Mouse (Mus musculus) left cerebral cortex, adult 9 months (tissue): Measurements from ENCODE around the gene Map4k2.
A peak's percentile ranks its signal among the peaks of the same experiment; 100 is the strongest.

Experiments used
- DNase-seq, 2 experiments: peaks; one replicate each; pipeline ENCODE4 v3.0.0; 2022; ENCODE audit warnings: low spot score in 2 of 2

The Map4k2 gene

GRCm38 (mm10) chr19:6346023-6346422 lies 5.1 kb downstream of the Map4k2 start:
- DNase-seq: no peak

- no peak for DNase-seq
Observed at GRCm38 (mm10) chr19:6346661-6347060, 5.7 kb downstream of the Map4k2 start.

DNA sequence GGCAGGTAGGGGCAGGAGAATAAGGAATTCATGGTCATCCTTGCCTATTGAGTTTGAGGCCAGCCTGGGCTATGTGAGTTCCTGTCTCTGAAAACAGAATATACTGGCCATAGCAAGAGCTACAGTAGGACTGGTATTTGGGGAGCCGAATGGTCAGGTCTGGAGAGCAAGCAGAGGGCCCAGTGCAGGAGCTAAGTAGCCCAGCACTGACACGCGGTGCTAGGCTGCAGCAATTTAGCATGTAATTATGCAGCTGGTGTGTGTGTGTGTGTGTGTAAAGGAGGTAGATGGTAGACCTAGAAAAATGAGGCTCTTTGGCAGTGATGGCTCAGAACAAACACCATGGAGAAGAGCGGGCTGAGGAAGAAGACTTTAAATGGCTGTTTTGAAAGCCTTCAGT lies 6.7 kb downstream of the Map4k2 start:
- no peak for DNase-seq

DNA sequence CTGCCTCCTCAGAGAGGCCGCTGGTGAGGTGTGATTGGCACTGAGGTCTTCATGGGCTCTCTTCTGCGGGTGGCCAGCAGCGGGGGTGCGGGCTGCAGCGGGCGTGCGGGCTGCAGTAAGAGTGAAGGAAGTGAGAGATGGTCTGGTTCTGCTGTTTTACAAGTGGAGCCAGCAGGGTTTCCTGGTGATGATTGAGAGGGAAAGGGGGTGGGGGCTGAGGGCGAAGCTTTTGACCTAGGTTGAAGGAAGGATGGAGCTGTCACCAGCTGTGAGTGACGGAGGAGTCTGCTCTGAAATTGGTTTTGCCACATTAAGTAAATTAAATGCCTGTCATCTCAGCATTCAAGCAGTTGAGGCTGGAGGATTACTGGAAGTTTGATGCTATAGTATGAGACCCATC lies 7.8 kb downstream of the Map4k2 start:
- DNase-seq: no peak

GRCm38 (mm10) chr19:6349215-6349983 lies 8.5 kb downstream of the Map4k2 start:
- DNase-seq: no peak

GRCm38 (mm10) chr19:6351431-6352106 lies 10.6 kb downstream of the Map4k2 start:
- no peak for DNase-seq

DNA sequence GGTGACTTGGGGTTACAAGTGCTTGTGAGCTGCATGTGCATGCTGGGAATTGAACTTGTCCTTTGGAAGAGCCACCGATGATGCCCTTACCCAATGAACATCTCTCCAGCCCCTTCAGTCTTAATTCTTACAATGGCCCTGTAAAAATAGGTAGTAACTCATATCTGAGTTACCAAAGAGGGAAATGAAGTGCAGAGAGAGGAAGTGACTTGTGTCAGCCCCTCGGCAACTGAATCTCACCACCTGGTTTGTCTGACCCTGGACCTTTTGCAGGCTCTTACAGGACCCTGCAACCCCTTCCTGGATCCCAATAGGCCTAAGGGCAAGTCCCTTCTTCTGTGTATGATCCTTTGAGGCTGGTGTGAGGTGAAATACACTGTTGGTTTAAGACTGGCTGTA lies 11.2 kb downstream of the Map4k2 start:
- DNase-seq: no peak

- DNase-seq: no peak
Observed at GRCm38 (mm10) chr19:6354030-6354429, 13.1 kb downstream of the Map4k2 start.

GRCm38 (mm10) chr19:6361291-6361690 lies 20.4 kb downstream of the Map4k2 start:
- no peak for DNase-seq

GRCm38 (mm10) chr19:6363091-6363410 lies 22.1 kb downstream of the Map4k2 start:
- DNase-seq: no peak

- DNase-seq: peak; percentile 100
Observed at GRCm38 (mm10) chr19:6363411-6364240, 22.7 kb downstream of the Map4k2 start, which contains the start of gene Sf1. Gene Sf1 (plus strand): TSS chr19:6363690.

DNA sequence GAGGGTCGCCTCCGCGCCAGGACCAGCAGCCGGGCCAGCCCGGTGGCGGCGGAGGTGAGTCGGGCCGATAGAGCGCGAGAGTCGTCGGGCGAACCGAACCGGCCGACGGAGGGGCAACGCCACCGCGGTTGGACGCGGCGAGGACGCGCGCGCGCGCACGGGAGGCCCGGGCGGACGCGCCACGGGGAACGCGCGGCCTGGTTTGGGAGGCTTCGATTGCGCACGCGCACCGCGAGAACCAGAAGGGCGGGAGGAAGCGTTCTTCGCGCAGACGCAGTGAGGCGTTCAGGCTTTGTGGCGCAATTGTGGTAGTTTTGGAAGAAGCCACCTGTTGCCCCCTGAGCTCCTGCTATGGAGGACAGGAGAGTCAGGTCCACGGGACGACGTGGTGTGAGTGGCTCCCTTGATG lies 23.4 kb downstream of the Map4k2 start:
- peak; percentile 74 to 91 for DNase-seq

GRCm38 (mm10) chr19:6364842-6365241 lies 23.9 kb downstream of the Map4k2 start:
- no peak for DNase-seq

- no peak for DNase-seq
Observed at GRCm38 (mm10) chr19:6370175-6370574, 29.2 kb downstream of the Map4k2 start.

GRCm38 (mm10) chr19:6372433-6372832 lies 31.5 kb downstream of the Map4k2 start:
- no peak for DNase-seq

GRCm38 (mm10) chr19:6373539-6374400 lies 32.8 kb downstream of the Map4k2 start:
- peak in 1 of 2 experiments; percentile 73 for DNase-seq

DNA sequence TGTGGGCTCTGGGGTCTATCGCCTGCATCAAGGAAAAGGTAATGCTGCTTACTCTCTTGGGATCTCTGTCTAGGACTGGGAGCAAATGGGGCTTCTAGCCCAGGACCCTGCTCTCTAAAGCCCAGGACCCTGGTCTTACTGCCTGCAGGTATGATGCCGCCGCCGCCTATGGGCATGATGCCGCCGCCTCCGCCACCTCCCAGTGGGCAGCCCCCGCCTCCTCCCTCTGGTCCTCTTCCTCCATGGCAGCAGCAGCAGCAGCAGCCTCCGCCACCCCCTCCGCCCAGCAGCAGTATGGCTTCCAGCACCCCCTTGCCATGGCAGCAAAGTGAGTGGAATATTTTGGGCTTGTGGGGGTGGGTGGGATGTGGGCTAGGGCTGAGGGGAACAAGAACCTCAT lies 33.6 kb downstream of the Map4k2 start:
- DNase-seq: no peak

DNA sequence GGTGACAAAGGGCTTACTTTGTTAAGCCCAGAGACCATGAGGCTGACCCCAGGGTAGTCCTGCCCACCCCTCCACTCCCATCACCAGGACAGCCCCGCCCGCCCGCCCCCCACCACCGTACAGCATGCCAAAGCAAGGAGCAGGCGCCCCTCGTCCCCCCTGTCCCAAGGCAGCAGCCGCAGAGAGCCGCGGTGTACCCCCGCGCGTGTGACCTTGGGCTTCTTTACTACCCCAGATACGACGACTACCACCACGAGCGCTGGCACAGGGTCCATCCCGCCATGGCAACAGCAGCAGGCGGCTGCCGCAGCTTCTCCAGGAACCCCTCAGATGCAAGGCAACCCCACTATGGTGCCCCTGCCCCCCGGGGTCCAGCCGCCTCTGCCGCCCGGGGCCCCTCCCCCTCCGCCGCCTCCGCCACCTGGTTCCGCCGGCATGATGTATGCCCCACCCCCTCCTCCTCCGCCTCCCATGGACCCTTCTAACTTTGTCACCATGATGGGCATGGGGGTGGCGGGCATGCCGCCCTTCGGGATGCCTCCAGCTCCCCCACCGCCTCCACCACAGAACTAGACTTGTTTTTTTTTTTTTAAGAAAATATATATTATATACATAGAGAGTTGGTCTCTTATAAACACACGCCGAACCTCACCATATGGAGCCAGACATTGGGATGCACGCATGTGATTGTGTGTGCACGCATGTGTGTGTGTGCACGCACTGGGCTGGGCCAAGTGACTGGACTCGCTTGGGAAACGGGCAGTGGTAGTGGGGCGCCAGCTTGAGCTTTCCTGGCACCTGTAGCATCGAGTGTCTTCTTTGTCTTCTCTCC lies 34.7 kb downstream of the Map4k2 start:
- DNase-seq: no peak

- peak in 1 of 2 experiments; percentile 43 for DNase-seq
Observed at GRCm38 (mm10) chr19:6376255-6376564, 35.3 kb downstream of the Map4k2 start.

- DNase-seq: no peak
Observed at GRCm38 (mm10) chr19:6376643-6377042, 35.7 kb downstream of the Map4k2 start.
